Mouse (Mus musculus) cerebellum, adult 2 months (tissue): ENCODE data around the gene Plxna2.

Experiments
- CTCF ChIP-seq: fragments of 200-500 bp; IDR thresholded peaks from 2 replicates; pipeline ENCODE4 v1.5.1; 2011; ENCODE audit warnings: low read depth, mild to moderate bottlenecking, control low read depth, low read length, moderate library complexity, borderline replicate concordance; ENCODE audit not compliant: insufficient read depth
- POLR2A ChIP-seq: fragments of 200-500 bp; IDR thresholded peaks from 2 replicates; pipeline ENCODE4 v1.6.1; 2011; ENCODE audit warnings: low read length, control low read depth, borderline replicate concordance; ENCODE audit not compliant: insufficient read depth

- TF ChIP-seq POLR2A (no peak), CTCF (no peak)
Measured at GRCm38 (mm10) chr1:194665715-194666114, 47.7 kb downstream of the Plxna2 start.
